In the genomic region with DNA sequence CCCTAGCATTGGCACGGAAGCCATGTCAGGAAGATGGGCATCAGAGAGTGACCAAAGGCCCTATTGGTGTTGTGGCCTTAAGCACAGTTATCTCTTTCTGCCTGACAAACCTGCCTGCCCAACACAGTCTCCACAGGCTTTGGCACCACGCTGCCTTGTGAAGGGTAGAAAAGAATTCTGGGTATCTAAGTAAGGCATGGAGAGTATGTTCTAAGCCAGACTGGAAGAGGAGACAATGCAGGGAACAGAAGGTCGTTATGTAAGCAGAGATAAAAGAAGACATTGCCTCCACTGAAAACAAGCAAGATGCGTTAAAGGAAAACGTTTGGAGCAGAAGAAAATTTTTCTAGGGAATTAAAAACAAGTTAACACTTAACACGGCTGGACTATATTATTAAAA, we compare ENCODE assay signal across 11 mouse cellular contexts.
DNase-seq lines count a peak whose midpoint lies in the region.
"Had no signal": no experiment of that assay in that cellular context is flagged by ENCODE, and none has a peak within 500 bp of the region (broad histone marks: within the 10 kb centered on the region; RNA-seq: fewer than 3 reads in every experiment).

No protein-coding gene starts in this region.

- intact Hi-C loops in left cerebral cortex, postnatal 14 days (cut with DNase I): no loop called here

- peak; percentile 19 for DNase-seq in layer of hippocampus, adult 11-12 months (ENCODE audit: low spot score)
- no peak for DNase-seq in layer of hippocampus, postnatal 10 days (ENCODE audit: low spot score in 2 of 2)
- peak; percentile 10 to 14 for DNase-seq in left cerebral cortex, postnatal 14 days (ENCODE audit: low spot score in 2 of 2)
- no peak for DNase-seq in left cerebral cortex, adult 11 months (ENCODE audit: low spot score)
- peak; percentile 63 for DNase-seq in brain, adult 2 months (ENCODE audit: low read depth, low spot score)
- peak; percentile 67 for DNase-seq in telencephalon, adult 2 months (ENCODE audit: low read depth, low spot score)
- DNase-seq: adrenal gland, adult 2 months; adrenal gland, postnatal 25 days; cerebellum, adult 8-10 months; gastrocnemius, postnatal 14 days; heart, postnatal 36 days had no signal

Comparison
In these comparisons a context has a peak if more than half of its experiments do, and no peak if none do; other contexts are left out.
1. DNase-seq: peak in layer of hippocampus, adult 11-12 months (single experiment), left cerebral cortex, postnatal 14 days (2 of 2), brain, adult 2 months (single experiment) and telencephalon, adult 2 months (single experiment); none in layer of hippocampus, postnatal 10 days (0 of 2) and left cerebral cortex, adult 11 months (single experiment).